Mouse (Mus musculus) liver, adult 2 months (tissue): Measurements from ENCODE around the gene Sfxn5.

Source experiments
- CTCF ChIP-seq: fragments of 200-500 bp; IDR thresholded peaks from 2 replicates; pipeline ENCODE4 v1.5.1; 2011; ENCODE audit warnings: low read depth, low read length, control low read depth
- POLR2A ChIP-seq: fragments of 200-500 bp; IDR thresholded peaks from 2 replicates; pipeline ENCODE4 v1.6.1; 2011; ENCODE audit warnings: low read length, control low read depth; ENCODE audit not compliant: insufficient read depth; ENCODE audit errors: extremely low read depth

- TF ChIP-seq CTCF: no peak
- TF ChIP-seq POLR2A: no peak
These were observed 52.4 kb downstream of the Sfxn5 start for GRCm38 (mm10) chr6:85280871-85281270.
